Mouse (Mus musculus) lung, postnatal 10 days (tissue): ENCODE results near the gene Gm45713.
"Not testable (repeated sequence)": the region's sequence is repeated elsewhere in the genome, so short reads cannot be mapped to it uniquely, and the experiment has no call there.

Experiments used
- DNase-seq: peaks from one replicate; pipeline ENCODE4 v3.0.0; 2021

The Gm45713 gene

DNA sequence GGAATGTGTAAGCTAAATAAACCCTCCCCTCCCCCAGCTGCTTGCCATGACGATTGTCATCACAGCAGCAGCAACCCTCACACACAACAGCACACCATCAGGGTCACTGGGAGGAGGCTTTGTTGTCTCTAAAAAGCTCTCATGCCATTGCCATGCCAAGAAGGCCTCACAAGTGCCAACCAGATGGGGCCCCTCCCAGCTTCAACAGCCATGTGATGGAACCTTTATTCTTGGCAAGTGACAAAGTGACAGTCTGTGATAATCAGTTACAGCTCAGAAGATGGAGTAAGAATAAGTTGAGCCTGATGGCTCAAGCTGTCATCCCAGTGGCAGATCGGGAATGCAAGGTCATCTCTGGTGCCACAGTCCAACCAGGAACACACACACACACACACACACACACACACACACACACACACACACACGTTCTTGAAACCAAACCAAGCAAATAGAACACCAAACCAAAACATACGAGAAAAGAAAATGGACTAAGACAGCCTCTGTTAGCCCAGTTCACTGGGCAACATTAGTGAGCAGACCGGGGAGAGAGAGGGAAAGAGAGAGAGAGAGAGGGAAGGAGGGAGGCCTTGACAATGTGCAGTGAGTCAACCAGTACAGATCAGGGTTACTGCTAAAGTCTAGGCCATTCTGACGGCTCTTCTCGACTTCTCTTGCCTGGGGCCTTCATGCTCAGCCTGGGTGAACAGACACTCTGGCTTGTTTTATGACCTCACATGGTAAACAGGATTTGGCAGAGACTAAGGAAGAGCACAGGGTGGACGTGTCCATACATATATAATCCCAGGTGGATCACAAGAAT lies 4.1 kb upstream of the Gm45713 start:
- peak; percentile 71 for DNase-seq

DNA sequence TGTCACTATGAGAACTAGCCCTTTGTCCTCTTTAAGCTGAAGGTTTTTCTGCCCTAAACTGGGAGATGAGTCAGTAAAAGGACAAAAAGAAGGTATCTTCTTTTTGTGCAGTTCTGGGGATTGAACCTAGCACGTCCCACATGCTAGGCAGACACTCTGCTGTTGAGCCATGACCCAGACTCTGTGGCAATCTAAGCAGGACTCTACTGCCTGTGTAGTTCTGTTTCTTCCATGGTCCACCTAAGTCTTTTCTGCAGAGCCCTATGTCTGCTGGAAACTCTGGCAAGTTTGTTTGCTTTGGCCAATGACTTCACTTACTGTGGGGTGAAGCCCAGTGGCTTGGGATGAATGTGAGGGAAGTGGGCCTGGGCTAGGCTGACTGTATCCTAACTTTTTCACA lies 2.4 kb upstream of the Gm45713 start:
- no peak for DNase-seq

DNA sequence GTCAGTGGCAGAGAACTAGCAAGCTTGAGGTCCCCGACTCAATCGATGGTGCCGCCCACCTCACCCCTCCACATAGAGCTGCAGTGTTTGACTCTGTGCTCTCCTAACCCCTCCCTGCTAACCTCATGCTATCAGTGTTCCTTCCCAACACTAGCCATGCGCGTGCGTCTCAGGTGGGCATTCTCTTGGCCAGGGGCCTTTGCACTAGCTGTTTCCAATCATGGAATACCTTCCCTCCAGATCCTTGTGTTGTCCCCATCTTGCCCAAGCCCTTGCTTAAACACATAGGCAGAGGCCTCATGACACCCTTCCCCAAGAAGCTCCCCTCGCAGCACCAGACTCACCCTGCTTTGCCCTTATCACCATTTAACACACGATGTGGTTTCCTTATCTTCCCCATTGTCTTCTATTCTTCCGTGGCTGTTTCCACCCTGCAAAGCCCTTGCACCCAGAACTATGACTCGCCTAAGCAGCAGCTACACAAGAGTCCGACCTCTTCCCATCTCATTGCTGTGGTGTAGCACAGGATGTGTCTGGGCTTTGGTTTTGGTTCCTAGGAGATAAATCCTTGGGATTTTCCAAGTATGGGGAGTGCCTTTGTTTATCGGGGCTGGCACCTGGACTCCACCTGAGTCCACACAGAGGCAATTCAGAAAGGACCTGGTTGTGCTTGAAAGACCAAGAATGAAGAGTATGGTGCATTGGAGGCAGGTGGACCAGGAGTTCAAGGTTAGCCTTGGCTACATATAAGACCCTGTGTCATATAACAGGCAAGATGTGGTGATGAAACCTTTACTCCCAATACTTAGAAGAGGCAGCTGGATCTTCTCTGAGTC lies 1.4 kb upstream of the Gm45713 start:
- no peak for DNase-seq

DNA sequence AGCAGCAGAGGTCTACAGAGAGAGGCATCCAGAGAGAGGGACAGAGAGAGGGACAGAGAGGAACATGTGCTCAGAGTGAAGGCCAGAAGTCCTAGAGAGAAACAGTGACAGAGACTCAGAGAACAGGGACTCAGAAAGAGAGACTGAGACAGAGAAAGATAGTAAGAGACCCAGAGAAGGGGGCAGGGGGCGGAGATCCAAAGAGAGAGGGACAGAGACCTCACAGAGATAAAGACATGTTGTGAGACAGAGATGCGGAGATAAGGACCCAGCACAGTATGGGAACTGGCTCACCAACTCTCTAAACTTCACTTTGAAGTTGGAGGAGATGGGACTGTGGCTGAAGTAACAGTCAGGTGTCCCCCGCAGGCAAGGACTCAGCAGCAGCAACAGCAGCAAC lies 661 bp downstream of the Gm45713 start:
- no peak for DNase-seq

DNA sequence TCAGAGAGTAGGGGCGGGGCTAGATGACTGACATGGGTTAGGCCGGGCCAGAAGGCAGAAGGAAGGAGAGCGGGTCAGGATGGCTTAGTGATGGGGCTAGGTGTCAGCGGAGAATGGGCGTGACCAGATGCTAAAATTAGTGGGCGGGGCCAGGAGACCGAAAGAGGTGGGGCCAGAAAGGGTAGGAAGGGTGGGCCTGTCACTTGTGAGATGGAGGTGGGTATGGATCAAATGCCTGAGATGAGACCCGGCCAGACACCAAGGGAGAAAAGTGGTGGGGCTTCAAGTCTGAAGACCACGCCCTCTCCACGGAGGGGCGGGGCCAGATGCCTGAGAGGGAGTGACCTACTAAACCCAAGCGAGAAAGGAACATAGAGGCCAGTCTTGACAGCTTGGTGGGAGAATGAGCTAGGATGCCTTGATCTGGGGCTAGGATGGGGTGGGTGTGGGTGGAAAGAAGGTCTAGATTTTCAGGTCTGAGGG lies 1.4 kb downstream of the Gm45713 start:
- DNase-seq, result peak; percentile 74

DNA sequence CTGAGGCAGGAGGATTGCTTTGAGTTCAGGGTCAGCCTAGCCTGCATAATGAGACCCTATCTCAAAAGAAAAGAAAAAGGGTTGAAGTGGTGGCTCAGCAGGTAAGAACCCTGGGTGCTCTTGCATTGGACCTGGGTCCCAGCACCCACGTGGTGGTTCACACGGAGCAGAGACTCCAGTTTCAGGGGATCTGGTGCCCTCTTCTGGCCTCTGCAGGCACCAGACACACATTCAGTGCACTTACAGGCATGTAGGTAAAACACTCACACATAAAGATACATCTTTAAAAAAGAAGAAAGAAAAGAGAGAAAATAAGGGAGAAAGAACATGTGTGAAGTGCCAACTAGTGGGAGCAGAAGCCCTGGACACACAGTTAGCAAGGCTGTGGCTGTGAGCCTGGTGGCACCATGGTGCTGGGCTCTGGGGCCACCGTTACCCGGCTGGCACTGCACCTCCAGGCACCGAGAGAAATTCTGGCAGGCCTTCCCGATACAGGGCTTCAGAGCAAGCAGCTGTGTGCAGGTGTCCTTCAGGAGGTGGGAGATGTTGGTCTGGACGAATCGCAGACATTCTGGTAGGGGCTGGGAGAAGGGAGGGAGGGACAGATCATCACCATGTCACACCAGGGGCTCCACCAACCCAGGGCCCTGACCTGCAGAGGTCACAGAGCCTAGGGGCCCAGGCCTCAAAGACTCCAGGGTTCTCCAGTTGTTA lies 2.4 kb downstream of the Gm45713 start:
- DNase-seq, result no peak

DNA sequence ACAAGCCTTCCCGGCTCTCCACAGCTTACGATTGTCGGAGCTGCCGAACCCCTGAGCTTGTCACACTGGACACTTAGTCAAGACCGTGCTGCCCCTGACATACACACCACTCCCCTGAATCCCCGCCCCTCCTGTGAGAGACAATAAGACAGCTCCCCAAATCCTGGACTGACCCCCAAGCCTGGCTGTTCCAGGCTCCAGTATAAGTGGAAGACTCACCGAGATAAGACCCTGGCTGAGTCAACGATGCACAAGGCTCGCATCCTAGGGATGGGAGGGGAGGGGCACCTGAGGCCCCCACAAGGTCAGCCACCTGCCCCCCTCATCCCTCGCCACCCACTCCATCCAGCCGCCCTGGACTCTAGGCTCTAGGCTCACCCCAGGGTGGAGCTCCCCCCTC lies 4.2 kb downstream of the Gm45713 start:
- DNase-seq, result no peak

DNA sequence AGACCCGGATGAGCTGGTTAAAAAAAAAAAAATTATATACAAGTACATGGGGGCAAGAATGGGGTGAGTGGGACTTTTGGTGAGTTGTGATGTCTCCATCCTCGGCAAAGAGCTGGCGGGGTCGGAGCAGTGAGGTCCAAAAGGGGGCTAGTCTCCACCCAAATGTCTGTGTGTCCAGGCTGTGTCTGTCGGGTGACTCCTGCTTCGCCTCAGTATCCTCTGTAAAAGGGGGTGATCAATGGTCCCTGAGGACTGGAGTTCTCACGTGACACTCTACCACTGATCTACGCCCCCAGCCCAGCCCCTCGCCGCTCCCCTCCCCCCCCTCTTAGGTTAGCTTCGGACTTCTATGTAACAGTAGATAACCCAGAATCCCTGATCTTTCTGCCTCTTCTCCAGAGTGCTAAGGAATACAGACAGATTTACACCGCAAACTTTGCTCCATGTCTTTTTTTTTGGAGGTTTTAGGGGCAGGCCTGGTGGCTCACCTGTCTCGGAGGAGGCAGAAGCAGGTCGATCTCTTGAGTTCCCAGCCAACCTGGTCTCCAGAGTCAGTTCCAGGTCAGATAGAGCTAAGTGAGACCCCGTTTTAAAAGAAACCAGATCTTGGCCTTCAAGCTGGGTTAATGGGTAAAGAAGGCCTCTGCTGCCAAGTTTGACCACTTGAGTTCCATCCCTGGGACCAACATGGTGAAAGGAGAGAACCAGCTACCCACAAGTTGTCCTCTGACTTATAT lies 6.1 kb downstream of the Gm45713 start:
- no peak for DNase-seq

DNA sequence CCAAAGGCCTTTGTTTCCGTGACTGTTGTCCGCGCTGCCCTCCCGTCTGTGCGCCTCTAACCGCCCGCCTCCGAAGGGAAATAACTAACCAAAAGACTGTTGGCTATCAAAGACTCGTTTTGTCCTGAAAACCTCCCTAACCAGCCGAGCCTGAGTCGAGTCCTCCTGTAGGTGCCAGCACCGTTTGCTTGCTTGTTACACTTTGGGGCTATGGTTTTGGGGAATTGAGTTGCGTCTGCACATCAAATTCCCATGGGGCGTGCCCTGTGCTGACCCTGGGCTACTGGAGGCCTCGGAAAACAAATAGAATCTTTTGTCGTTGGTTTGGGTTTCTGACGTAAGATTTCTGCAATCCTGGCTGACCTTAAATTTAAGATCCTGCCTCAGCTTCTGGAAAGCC lies 6.7 kb downstream of the Gm45713 start:
- DNase-seq, result no peak

DNA sequence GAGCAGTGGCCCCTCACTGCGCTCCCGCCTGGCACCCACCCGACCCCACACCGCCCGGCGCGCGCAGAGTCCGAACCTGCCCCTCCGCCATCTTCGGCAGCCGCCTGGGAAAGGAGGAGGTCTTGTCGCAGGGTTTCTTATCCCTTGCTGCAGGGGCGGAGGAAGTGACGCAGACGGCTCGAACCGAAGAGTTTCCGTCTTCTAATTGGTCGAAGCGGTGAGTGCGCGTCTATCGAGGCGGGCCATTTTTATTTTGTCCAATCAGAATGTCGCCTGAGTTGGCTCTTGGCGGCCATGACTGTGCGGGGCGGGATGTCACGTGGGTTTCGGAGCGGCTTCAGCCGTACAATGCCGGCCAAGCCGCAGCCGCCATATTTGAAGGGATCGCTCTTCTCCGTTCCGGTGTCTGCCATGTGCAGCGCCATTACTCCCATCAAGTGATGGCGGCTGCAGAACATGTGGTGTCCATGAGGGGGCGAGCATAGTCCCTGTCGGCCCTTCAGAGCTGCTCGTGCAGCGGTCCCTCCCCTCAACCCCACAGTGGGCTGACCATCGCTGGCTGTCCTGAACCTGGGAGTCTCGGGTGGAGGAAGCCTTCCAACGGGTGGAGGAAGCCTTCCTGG lies 7.3 kb downstream of the Gm45713 start, which contains the start of gene Rpl13a:
Rpl13a (minus strand) TSS at position 138 of the 623 bp plus-strand sequence.
- peak; percentile 99 for DNase-seq

DNA sequence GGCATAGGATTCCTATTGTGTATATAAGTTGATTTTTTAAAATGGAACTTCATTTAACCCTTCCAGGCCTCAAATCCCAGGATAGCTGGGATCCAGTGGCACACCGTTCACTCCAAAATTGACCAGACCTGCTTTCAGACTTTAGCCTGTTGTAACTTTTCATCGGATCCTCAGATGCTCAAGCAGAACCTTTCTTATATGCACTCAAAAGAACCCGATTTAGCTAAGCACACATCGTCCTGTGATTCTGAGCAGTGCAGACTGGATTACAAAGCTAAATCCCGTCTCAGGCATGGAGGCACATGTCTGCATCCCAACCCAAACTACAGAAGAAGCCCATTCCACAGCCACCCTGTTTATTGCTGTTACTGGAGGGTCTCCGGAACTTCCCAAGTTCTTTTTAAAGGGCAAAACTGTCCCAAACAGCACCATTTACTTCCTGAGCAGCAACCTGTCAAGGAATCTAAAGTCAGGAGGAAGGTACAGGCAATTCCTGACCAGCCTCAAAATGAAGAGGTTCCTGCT lies 8.3 kb downstream of the Gm45713 start:
- no peak for DNase-seq

DNA sequence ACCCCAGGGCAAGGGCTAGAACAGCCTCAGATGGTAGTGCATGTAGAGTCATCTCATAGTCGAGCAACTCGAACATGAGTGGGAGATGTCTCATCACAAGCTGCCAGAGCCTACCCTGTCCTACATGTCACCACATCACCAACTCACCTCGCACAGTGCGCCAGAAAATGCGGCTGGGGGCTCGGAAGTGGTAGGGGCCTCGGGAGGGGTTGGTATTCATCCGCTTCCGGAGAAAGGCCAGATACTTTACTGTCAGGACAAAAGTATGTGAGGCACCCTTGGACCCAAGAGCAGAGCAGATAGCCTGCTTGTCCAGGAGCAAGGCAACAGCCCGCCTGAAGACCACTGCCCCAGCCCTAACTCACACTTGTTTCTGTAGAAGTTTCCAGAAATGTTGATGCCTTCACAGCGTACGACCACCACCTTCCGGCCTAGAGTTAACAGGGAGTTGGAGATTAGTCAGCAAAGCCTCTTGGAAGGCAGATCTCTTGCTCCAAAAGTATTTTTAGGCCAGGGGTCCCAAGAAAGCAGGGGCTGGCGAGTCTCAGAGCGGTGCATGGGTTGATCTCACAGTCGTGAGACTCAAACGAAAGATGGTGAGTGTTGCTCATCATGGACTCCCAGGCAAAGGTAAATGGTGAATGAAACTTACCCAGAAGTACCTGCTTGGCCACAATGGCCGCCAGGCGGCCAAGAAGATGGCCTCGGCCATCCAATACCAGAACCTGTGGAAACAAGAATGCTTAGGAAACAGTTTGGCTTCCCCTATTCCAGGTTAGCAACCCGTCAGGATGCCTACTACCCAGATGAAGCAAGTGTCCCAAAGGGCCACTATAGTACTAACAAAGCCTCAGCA lies 9.0 kb downstream of the Gm45713 start:
- DNase-seq, result no peak

DNA sequence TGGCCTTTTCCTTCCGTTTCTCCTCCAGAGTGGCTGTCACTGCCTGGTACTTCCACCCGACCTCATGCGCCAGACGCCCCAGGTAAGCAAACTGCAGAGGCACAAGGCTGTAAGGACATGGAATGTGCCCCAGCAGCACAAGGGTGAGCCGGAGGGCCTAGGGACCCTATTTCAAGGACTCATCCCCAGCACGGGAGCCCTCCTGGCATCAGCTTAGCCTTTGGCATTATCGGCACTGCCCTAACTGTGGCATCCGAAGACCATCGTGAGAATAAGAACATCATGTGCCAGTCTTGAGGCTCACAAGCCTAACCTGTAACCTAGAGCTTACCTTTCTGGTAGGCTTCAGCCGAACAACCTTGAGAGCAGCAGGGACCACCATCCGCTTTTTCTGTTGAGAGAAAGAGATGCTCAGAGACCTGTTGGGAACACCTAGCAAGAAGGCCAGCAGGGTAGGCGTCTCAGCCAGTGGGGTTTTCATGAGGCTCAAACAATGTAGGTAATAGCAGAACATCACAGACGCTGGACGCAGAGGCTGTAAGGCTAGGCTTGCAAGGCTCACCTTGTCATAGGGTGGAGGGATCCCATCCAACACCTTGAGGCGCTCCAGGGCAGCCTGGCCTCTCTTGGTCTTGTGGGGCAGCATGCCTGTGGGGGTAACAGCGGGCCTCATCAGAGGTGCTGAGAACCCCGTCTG lies 9.7 kb downstream of the Gm45713 start:
- DNase-seq, result no peak

DNA sequence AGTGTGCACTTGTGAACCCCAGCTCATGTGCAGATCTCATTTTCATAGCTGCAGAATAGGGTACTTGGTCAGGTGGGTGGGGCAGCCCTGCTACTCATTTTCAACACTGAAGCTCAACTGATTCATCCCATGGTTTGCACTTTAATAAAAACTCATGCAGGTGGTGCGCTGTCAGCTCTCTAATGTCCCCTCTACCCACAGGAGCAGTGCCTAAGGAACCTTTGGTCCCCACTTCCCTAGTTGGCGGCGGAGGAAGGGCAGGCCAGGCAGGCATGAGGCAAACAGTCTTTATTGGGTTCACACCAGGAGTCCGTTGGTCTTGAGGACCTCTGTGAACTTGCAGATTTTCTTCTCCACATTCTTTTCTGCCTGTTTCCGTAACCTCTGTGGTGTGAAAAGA lies 10.4 kb downstream of the Gm45713 start:
- not testable (repeated sequence) for DNase-seq

DNA sequence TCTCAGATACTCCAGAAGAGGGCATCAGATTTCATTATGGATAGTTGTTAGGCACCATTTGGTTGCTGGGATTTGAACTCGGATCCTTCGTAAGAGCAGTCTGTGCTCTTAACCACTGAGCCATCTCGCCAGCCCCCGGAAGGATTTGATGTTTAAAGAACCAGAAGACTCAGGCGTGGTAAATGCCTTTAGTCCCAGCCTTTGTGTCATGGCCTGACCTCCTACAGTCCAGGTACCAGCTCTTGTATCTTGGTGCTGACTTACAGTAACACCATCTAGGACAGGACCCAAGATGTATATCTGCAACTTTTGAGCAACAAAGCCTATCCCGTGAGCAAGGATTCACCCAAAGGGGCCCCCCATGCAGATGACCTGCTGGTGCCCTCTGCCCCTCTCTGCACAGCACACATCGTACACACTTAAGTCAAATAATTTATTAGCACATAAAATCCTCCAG lies 10.9 kb downstream of the Gm45713 start:
- DNase-seq, result peak; percentile 38

DNA sequence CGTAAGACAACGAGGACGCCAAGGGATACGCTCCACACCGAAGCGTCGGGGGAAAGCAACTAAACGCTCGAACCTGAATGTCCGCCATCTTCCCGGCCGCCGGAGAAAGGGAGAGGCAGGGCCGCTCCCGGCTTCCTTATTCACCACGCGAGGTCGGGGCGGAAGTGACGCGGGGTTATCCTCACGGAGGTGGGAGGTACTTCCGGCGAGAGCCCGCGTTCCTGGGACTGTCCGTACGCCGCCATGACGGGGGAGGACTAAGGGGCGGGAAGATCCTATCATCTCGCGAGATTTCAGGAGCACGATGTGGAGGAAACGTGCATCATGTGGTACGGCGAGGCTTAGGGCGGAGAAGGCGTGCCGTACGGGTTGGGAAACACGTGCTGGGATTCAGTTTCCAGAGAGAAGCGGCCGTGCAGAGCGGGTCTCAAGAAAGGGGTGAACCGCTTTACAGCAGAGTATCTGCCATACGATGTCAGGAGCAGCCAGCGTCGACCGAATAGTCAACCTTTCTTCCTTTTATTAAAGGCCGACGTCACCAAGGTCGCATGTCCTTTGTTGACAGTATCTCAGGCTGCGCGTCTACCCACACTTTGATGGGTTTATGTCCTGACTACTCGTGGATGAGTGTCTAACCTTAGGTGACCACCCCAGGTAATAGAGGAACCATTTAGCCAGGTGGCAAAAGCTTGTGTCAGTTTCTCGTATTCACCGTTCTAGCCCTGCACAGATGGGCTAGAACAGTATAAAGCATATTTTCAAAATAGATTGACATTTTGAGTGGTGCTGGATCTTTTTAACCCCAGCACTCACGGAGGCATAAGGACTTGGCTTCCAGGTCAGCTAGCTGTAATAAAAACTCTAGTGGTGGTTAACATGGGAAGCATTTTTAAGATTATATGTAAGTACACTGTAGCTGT lies 11.5 kb downstream of the Gm45713 start, which contains the start of gene Rps11:
Rps11 (minus strand) TSS at position 216 of the 920 bp plus-strand sequence.
- peak; percentile 100 for DNase-seq

DNA sequence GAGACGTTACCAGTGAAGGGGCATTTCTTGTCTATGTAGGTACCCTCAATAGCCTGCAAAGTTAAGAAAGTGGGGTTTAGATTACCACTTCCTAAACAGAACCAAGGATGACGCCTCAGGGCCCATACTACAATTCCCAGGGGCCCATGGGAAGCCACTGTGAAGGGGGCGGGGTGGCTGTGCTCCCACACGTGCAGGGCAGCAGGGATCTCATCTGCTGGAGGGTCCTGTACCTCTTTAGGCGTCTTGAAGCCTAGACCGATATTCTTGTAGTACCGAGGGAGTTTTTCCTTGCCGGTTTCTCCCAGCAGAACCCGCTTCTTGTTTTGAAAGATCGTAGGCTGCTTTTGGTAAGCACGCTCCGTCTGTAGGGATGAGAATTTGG lies 12.9 kb downstream of the Gm45713 start:
- peak; percentile 56 for DNase-seq

DNA sequence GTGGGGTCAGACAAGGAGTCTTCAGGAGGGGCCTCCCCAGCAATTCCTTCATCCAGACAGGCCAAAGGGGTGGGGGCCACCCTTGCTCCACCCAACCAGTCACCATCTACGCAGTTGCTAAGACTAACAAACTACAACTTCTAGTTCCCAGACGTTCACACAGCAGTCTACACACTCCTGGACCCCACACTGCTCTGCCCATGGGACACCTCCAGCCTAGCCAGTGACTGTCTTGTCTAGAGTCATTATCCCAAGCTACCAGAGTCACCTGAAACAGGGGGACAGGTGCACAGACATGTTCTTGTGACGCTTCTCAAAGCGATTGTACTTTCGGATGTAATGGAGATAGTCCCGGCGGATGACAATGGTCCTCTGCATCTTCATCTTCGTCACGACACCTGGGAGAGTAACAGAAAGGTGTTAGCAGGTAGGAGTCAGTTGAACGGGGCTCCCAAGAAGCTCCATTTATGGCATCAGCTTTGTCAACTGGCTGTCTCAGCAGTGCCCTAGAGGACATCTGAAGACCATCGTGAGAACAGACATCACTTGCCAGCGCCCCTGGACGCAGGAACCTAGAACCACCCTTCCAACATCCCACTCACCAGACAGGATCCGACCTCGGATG lies 13.4 kb downstream of the Gm45713 start:
- DNase-seq, result no peak
